Mouse (Mus musculus) gastrocnemius, postnatal 10 days (tissue): Measurements from ENCODE around the gene Cbfa2t2. TPM values are rescaled to one million over a fixed set of nuclear protein-coding genes. Genes with fewer than 3 reads are reported as not detected.

Experiments
- DNase-seq: peaks from one replicate; pipeline ENCODE4 v3.0.0; 2021; ENCODE audit warnings: mixed read lengths
- total RNA-seq, 2 experiments: library from RNA; stranded (reverse); gene quantifications; 2 replicates each; pipeline ENCODE4 v1.2.3; 2021

The Cbfa2t2 gene
- total RNA-seq, 2 experiments from 2014 or later = 18.4 to 21.6 TPM

DNA sequence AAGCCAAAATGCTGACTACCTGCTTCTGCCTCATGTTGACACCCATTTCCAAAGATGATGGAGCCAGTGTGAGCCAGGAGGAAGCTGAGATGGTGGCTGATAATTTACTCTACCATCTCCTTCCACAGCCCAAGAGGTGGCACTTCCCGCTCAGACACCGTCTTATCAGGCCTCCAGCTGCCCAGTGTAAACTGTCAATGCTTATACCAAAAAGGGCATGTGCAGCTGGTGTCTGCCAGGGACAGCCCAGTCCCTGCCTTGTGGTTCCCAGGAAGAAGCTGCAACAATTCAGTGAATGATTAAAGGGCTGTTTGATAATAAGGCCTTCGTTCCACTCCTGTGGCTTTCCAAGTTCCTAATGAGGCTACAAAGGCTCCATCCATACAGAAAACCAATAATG lies 102.4 kb downstream of the Cbfa2t2 start:
- DNase-seq = no peak

DNA sequence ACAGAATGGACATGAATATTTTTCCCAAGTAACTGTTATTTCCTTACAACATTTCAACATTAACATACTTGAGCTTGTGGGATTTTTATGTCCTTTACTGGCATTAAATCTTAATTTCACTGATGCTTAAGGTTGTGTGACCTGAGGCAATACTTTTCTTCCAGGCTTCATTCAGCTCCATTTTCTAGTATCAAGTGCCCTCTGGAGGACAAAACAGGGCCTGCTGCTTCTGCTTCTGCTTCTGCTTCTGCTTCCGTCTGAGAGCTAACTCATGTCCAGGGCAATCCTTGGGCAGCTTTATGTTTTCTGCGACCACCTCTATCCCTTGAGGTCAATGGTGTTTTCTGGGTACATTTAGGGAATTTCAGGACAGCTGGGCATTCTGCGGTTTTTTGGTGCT lies 103.4 kb downstream of the Cbfa2t2 start:
- DNase-seq = no peak

DNA sequence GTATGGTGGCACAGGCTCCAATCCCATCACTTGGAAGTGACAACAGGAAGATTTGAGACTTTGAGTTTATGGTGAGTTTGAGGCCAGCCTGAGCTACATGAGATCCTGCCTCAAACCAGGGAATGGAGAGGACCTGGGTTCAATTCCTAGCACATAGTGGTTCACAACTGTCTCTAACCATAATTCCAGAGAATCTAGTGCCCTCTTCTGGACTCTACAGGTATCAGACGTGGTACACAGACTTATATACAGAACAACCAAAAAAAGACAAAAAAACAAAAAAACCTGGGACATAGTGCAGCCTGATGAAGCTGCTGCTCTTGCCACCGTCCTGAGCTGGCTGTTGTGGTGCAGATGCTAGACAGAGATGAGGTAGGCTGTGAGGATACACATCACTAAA lies 105.3 kb downstream of the Cbfa2t2 start:
- no peak for DNase-seq

DNA sequence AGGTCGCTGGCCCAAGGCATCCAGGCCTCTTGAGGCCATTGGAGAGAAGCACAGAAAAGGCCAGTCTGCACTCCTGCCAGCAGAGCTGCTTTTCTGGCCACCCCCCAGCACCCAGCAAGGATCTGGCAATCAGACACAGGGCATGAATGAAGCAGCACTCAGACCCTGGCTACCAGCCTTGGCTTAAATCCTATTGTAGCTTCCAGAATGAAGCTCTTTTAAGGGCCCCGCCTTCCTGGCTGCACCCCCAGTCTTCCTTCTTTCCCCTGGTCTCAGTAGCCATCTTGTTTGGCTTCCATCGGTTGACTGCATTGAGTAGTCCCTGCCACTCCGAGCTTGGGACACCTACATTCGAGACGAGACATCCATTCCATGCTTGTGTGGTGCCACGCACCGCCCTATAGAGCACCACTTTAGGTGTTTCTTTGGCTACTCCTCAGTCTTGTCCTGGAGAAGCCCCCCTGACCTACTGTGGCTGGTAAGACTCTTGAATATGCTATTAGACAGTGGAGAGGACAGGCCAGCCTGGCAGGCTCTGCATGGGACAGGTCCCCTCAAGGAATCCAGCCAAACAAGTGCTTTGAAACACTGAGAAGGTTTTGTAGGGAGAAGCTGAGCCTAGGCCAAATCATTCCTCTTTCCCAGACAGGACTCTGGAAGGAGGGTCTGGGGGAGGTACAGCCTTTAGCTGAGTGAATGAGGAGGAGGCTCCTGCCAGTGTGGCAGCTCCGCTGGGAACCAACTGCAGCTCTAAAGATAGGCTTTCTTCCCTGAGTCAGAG lies 107.5 kb downstream of the Cbfa2t2 start:
- peak; percentile 68 for DNase-seq

DNA sequence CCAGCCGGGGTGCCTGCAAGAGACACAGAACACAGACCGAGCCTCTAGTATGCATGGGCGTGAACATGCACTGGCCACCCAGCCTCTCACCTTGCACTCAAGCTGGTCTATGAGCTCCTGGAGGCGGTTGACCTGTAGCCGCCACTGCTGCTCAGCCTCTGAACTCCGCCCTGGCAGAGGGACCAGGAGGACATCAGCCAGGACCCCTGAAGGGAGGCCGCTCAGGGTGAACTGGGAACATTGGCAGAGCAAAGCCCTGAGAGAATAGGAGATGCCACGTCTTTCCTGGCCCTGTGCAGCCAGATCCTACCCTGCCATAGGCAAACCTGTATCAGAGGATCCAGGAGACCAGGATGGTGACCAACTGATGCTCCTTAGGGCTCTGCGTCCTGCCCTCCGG lies 110.4 kb downstream of the Cbfa2t2 start, which contains the start of gene 1700003F12Rik:
Gene 1700003F12Rik (plus strand): TSS at position 375 of the 400 bp plus-strand sequence.
- no peak for DNase-seq

DNA sequence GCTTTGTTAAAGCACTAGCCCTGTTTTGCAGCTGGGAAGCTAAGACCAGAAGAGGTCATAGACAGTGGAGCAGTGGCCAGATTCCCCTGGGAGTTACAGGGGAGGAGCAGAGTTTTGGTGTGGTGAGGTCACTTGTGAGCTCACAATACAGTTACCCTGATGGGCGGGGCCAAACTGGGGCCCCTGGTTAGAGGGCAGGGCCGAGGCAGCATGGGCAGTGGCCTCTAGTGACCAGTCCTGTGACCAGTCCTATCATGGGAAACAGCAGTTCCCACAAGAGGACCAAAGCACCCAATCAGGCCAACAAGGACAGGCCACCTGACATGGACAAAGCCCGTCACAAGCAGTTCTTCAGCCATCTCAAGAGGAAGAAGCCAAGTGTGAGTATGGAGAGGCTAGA lies 112.4 kb downstream of the Cbfa2t2 start:
- DNase-seq = no peak

DNA sequence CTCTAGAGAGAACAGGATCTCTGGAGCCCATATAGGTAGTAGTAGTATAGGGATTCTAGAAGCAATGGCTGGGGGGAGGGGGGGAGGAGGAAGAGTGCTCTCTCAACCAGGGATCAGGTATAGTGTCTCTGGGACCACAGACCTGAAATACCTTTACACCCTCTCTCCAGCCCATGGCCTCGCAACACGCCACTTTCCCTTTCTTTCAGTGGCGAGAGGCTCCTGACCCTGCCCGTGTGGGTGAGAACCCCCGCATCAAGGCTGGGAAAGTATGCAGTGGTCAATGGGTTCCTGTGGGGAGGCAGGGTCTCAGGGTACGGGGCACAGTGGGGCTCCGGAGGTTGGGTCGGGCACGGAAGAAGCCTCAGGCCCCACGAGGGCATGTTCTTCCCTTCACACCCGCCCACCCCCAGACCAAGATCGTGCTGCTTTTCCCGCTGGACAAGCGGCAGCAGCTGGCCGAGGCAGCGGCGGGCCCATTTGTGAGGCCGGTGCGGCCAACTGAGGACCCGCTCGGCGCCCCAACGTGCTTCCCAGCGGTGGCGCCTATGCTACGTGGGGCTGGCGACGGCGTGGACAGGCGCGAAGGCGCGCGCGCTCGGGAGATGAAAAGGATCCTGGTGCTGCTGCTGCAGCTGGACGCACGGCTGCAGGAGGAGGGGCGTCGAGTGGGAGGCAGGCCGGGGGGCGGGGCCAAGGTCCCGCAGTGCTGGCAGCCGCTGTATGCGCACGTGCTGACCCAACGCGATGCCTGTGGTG lies 113.0 kb downstream of the Cbfa2t2 start:
- peak; percentile 74 for DNase-seq

DNA sequence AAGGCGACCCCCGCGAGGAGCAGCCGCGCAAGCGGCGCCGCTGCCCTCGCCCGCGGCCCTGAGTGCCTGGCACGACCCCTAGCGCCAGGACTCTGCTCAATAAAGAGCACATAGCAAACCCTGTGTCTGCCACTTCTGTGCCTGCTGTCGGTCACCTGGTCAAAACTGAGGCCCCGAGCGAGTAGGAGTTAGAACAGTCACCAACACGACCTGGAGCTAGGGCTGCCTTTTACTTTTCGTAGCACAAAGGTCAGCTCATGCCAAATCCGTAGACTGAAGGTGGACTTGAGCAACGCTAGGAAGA lies 113.6 kb downstream of the Cbfa2t2 start:
- DNase-seq = no peak

DNA sequence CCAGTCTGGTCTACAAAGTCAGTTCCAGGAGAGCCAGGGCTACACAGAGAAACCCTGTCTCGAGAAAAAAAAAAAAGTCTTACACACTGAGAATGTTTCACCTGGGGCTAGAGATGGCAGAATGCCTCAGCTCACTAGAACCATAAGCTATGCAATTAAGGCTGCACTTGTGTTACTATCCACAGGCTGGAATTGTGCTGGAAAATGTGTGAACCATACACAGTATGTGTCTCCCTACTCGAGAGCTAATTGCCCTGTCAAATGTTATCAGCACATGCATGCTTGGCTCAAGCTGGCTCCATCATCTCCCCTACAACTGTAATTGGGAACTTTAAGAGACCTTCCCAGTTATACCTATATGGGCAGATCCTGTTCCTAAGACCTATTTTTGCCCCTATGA lies 114.7 kb downstream of the Cbfa2t2 start:
- DNase-seq = no peak

DNA sequence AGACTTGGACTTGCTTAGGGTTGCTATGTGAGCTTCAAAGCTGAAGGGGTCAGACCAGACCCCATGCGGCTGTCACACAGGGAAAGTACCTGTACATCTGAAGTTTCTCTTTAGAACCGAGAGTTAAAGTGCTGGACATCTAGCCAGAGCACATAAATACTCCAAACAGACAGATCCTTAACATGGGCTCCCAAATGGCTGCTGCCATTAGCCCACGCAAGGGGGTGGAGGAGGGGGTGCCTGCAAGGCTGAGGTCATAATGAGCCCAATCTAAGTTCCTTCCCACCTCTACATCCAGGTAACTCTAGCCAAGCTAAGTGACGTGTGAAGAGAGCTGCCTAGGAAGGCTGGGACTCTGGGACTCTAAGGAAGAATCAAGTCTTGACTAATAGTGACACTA lies 115.2 kb downstream of the Cbfa2t2 start, which contains the start of gene Actl10:
Gene Actl10 (plus strand): TSS at position 301 of the 400 bp plus-strand sequence.
- no peak for DNase-seq

DNA sequence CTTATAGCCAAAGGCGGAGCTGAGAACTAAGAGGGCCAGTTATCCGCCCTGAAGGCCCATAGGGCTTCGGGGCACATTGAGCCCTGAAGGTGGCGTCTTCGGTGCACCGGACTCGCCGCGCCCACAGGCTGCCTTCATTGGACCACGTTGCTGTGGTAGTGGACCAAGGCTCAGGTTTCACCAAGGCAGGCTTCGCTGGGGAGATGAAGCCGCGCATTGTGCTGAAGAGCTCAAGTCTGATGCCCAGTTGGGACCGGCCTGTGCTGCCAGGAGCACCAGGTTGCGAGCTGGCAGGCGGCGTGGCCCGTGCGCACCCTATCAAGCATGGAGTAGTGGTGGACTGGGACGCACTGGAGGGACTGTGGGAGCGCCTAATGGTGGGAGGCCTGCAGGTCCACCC lies 115.6 kb downstream of the Cbfa2t2 start:
- DNase-seq = no peak

DNA sequence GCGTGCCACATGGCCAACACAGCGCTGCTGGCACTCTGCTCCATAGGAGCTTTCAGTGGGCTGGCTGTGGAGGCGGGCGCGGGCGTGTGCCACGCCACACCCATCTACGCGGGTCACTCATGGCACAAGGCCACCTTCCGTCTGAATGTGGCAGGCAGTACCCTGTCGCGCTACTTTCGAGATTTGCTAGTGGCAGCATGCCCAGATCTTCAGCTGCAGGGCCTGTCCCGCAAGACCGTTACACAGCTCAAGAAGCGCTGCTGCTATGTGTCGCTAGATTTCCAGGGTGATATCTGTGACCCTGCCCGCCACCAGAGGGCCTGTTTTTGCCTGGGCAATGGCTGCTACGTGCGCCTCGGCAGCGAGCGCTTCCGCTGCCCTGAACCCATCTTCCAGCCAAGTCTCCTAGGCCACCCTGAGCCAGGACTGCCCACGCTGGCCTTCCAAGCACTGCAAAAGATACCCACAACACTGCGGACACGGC lies 116.2 kb downstream of the Cbfa2t2 start:
- DNase-seq = peak; percentile 76

DNA sequence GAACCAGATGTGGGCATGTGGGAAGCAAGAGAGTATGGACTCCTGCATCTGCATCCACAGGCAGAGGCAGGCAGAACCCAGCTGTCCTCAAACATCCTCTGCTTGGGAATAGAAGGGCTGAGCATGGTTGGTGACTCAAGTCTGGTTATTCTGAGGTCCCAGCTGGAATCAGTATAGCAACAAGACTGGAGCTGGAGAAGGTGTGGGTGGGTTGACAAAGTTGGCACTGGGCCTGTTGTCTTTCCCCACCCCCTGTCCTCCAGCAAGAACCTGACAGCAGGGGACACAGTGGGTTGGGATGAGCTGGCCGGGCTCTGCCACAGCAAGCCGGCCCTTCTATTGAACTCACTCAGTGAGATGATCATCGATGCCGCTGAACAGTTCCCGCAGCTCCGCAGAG lies 119.0 kb downstream of the Cbfa2t2 start:
- DNase-seq = peak; percentile 3

DNA sequence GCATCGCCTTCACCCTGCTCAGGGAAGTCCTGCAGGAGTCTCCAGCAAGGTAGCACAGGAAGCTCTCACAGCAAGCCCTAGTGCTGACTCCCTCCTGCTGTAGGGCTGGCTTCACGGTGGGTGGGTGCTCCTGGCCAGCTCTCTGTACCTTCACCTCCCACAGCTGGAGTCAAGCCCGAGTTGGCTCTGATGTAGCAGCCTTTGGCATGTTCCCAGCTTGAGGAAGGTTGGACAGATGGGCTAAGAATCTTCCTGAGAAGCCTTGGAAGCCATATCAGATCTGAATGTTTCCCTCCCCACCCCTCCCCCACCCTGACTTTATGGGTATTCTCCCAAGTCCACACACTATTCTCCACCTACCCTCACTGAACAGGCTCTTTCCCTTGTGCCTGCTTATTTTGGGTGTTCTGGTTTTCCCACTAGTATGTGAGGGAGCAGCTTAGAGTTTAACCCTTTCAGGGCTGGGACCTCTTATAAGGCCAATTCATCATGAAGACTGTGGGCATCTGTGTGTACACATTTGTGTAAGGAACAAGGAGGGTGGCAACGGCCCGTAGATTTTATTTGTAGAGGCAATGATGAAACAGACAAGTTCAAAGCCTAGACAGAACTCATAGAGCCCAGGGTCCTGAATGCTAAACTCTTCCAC lies 121.0 kb downstream of the Cbfa2t2 start:
- no peak for DNase-seq

DNA sequence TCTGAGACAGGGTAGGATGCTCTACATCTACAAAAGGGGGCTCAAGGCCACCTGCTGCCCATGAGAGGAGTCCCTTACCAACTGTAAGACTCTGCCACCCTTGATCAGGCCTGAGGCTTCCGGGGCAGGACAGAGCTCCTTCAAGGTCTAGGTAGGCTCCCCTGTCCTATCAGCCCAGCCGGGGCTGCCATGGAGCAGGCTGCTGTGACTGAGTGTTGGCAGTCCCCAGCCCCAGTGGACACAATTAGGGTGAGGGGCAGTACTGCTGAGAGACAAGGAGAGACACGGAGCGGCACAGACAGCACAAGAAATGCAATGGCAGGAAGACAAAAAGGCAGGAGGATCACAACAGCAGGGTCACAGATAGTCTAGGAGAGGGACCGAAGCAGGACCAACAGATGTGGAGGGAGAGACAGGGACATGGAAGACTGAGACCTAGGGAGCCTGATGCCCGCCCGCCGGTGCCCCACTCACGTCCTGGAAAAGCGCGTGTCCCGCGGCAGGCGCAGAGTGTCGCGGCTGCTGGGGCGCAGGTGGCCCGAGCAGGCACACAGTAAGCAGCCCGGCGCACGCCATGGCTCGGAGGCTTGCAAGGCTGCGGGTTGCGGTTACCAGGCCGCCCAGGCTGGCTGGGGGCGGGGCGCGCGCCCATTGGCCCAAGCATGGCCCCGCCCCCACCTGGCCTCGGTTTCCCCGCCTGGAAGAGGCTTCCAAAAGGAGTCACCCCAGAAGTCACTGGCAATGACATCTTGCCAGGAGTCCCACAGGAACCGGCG lies 122.2 kb downstream of the Cbfa2t2 start, which contains the start of gene Necab3:
Gene Necab3 (minus strand): TSS at position 627 of the 776 bp plus-strand sequence.
- peak; percentile 49 for DNase-seq

DNA sequence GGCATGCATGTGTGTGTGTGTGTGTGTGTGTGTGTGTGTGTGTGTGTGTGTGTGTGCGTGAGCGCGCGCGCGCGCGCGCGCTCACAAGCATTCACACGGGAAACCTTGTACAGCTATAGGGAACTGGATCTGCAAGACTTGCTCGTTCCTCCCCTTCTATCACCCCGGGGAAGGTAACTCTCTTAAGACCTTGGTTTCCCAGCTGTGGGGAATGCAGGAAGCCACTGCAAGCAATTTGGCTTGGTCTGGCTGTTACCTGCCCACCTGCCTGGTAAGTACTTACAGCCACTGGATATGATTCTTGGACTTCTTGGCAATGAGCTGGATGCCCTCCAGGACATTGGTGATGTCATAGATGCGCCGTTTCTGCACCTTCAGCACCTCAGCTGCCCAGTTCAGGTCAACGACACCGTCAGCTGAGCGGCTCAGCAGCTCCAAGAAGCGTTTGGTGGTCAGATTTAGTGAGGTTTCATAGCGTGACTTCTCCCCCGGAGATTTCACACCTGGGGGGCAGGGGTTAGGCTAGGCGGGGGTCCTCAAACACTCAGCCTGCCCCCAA lies 127.4 kb downstream of the Cbfa2t2 start:
- no peak for DNase-seq

DNA sequence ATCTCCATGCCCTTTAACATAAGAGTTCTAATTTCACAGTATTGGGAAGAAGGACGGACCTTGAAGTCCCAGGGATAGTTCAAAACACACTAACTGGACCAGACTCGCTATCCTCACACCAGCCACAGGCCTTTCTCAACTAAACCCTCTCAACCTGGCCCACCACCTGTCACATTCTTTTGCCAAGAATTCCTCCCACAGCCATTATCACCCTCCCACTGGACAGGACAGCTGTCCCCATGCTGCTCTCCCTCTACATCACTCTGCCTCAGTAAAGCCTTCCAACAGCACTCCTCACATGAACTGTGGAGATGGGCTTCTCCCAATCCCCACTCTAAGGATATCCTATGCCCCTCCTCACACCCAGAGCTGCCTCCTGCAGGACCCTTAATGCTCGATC lies 129.3 kb downstream of the Cbfa2t2 start:
- DNase-seq = no peak

DNA sequence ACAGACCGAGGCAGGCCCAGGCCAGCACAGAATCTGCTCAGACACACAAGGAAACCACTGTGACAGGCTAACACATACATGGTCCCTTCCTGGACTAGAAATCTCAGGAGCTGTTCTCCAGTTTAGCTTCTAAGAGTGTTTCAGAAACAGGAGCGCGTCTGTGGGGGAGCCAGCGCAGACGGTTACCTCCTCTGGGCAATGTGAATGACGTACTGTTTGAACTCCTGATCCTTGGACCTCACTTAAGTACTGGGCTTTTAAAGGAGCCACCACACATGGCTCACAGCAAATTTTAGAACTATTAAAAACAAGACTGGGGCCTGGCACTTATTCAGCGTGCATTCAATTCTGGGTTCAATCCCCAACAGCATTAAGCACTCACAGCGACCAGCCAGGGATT lies 130.4 kb downstream of the Cbfa2t2 start:
- no peak for DNase-seq

DNA sequence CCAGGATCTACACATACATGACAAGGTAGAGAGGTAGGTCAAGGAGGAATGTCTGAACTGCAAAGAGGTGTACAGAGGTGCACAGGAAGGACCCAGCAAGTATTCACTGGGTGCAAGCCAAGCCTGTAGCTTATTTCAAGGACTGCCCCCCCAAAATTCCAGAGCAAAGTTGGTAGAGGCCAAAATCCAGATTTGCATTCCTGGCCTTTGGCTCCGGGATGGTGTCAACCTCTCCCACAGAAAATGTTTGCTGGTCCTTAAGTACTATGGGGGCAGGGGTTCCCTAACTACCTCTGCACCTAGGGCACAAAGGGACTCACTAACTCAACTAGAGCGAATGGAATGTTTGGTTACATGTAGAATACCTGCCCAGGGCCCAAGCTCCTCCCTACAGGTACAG lies 131.5 kb downstream of the Cbfa2t2 start:
- DNase-seq = no peak

DNA sequence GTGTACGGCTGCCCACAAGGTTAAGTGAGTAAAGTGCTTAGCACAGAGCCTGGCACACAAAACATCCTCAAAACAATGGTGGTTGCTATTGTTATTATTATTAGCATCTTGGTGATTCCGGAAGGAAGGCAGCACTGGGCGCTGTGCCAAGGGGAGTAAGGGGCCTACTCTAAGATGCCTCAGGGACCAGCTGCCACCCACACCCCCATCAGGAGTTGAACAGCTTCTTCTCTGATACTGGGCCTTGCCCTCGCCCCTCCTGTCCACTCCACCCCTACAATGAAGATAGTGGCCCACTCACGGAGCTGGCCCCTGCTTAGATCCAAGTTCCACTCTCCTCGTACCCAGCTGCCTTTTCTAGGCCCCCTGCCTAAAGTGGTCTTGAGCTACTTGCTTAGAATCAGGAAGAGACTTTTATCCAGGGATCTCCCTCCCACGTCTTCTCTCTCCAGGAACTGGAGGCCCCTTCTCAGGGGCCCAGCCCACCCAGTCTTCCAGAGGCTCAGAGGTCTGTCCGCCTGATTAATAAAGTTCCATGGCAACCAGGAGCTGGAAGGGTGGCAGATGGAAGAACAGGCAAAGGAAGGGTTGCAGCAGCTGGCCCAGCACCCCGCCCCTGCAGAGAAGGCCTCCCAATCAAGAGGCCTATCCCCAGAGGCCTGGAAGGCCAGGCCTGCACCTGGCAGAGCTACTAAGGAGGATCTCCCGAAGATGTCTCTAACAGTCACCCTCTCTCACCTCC lies 132.2 kb downstream of the Cbfa2t2 start:
- peak; percentile 58 for DNase-seq
